8 mouse cellular contexts compared by ENCODE assay signal in genomic region chr19:21781066-21781786, GRCm38 (mm10). TPM values are rescaled to one million over a fixed set of nuclear protein-coding genes. Genes with fewer than 3 reads are reported as not detected.
DNase-seq lines count a peak whose midpoint lies in the region; ATAC-seq lines count a peak whose summit lies in the region.

No protein-coding gene starts in this region.

- DNase-seq in heart, adult 8-10 months (ENCODE audit: low spot score) = no peak
- DNase-seq in adrenal gland, adult 8-10 months = peak; percentile 77
- peak; percentile 88 for DNase-seq in forebrain, embryonic 14.5 days (ENCODE audit: low spot score)
- DNase-seq in left cerebral cortex, postnatal 10 days (ENCODE audit: extremely low spot score in 1 of 2, low spot score in 2 of 2) = no peak
- no peak for DNase-seq in gastrocnemius, adult 8-10 months (ENCODE audit: low spot score in 2 of 2)
- no peak for DNase-seq in frontal cortex, postnatal 14 days (ENCODE audit: low spot score in 2 of 2)

- no peak for ATAC-seq in heart, embryonic 16.5 days (replicated peaks; ENCODE audit: extremely low read depth, insufficient read depth, low FRiP score)
- peak; percentile 11; the same call in 1 of the 2 replicates for ATAC-seq in forebrain, embryonic 14.5 days
- ATAC-seq in midbrain, embryonic 13.5 days = peak; percentile 25; the same call in 1 of the 2 replicates

- H3K9ac ChIP-seq in heart, embryonic 16.5 days (ENCODE audit: low read length) = peak overlapping the region; percentile 38
- H3K9ac ChIP-seq in forebrain, embryonic 14.5 days (ENCODE audit: low read length) = peak overlapping the region; percentile 91
- peak overlapping the region; percentile 92 for H3K9ac ChIP-seq in midbrain, embryonic 13.5 days (replicated peaks)

- 56% methylated on average over 7 of the region's 7 CpGs for WGBS in heart, embryonic 16.5 days
- 16% methylated on average over 7 of the region's 7 CpGs for WGBS in forebrain, embryonic 14.5 days
- WGBS in midbrain, embryonic 13.5 days = 33% methylated on average over 7 of the region's 7 CpGs

- H3K27ac ChIP-seq in heart, embryonic 16.5 days (ENCODE audit: low read length) = peak overlapping the region; percentile 64
- peak overlapping the region; percentile 90 for H3K27ac ChIP-seq in forebrain, embryonic 14.5 days (ENCODE audit: low read depth, low read length)
- peak overlapping the region; percentile 96 for H3K27ac ChIP-seq in midbrain, embryonic 13.5 days

- H3K4me1 ChIP-seq in heart, embryonic 16.5 days (ENCODE audit: control insufficient read depth, insufficient read depth, low read length) = peaks cover 59% of the 10 kb centered on the region
- peaks cover 62% of the 10 kb centered on the region for H3K4me1 ChIP-seq in forebrain, embryonic 14.5 days (ENCODE audit: control insufficient read depth, insufficient read depth, low read length)
- peaks cover 76% of the 10 kb centered on the region for H3K4me1 ChIP-seq in midbrain, embryonic 13.5 days (replicated peaks)

- no peaks in the 10 kb centered on the region for H3K9me3 ChIP-seq in heart, embryonic 16.5 days (replicated peaks; ENCODE audit: control insufficient read depth, low read length)
- H3K9me3 ChIP-seq in forebrain, embryonic 14.5 days (replicated peaks; ENCODE audit: control insufficient read depth, low read length) = no peaks in the 10 kb centered on the region
- H3K9me3 ChIP-seq in midbrain, embryonic 13.5 days = no peaks in the 10 kb centered on the region

- H3K4me3 ChIP-seq in heart, embryonic 16.5 days (ENCODE audit: low read length) = peak overlapping the region; percentile 64
- peak overlapping the region; percentile 73 for H3K4me3 ChIP-seq in forebrain, embryonic 14.5 days (ENCODE audit: low read depth, low read length)
- H3K4me3 ChIP-seq in midbrain, embryonic 13.5 days (replicated peaks) = peak overlapping the region; percentile 86

- intact Hi-C loops in left cerebral cortex, postnatal 10 days (cut with DNase I) = no loop called here

- peak overlapping the region; percentile 71 for H3K4me2 ChIP-seq in heart, embryonic 16.5 days (ENCODE audit: low read depth, low read length)
- H3K4me2 ChIP-seq in forebrain, embryonic 14.5 days (ENCODE audit: low read length) = peak overlapping the region; percentile 85
- H3K4me2 ChIP-seq in midbrain, embryonic 13.5 days (replicated peaks) = peak overlapping the region; percentile 82

- no peaks in the 10 kb centered on the region; the same call in 1 of the 2 replicates for H3K36me3 ChIP-seq in heart, embryonic 16.5 days (ENCODE audit: control insufficient read depth, insufficient read depth)
- H3K36me3 ChIP-seq in forebrain, embryonic 14.5 days (ENCODE audit: control insufficient read depth, insufficient read depth, low read length) = no peaks in the 10 kb centered on the region
- H3K36me3 ChIP-seq in midbrain, embryonic 13.5 days = no peaks in the 10 kb centered on the region

- no peaks in the 10 kb centered on the region for H3K27me3 ChIP-seq in heart, embryonic 16.5 days (ENCODE audit: control insufficient read depth, insufficient read depth, low read length)
- no peaks in the 10 kb centered on the region for H3K27me3 ChIP-seq in forebrain, embryonic 14.5 days (replicated peaks; ENCODE audit: control insufficient read depth, insufficient read depth, low read length)
- no peaks in the 10 kb centered on the region for H3K27me3 ChIP-seq in midbrain, embryonic 13.5 days

RNA-seq across cellular contexts. Expression of gene Cemip2, which starts 3.1 kb away (rescaled TPM):
- polyA plus RNA-seq in heart, embryonic 16.5 days (2015; fragmentation: Nextera tagmentation; extraction: Ambion mirVana) = 36.4 and 40.1 TPM in 2 replicates
- total RNA-seq in heart, adult 8-10 months (2022) = 10 to 100 TPM; 10.2 to 11.5 (median 10.8) TPM
- total RNA-seq in adrenal gland, adult 8-10 months (2022) = 10 to 100 TPM; 22.6 to 27.4 (median 23.2) TPM
- 29.2 and 35.3 TPM in 2 replicates for polyA plus RNA-seq in forebrain, embryonic 14.5 days (2014; fragmentation: Nextera tagmentation; extraction: Ambion mirVana)
- polyA plus RNA-seq in midbrain, embryonic 13.5 days (2015; fragmentation: Nextera tagmentation; extraction: Ambion mirVana) = 73.8 and 76.2 TPM in 2 replicates
- total RNA-seq in left cerebral cortex, postnatal 10 days (2021) = 10 to 100 TPM; 17.2 TPM
- total RNA-seq in gastrocnemius, adult 8-10 months (2022) = 10 to 100 TPM in 3 of 4 experiments, 1 to 10 TPM in 1; 9.7 to 13.0 (median 11.2) TPM

Comparison
In these comparisons a context has a peak if more than half of its experiments do, and no peak if none do; other contexts are left out.
1. H3K9ac ChIP-seq: peak in every context shown above with its lines; median percentile 92 in midbrain, embryonic 13.5 days; 91 in forebrain, embryonic 14.5 days; 38 in heart, embryonic 16.5 days.
2. DNase-seq: peak in adrenal gland, adult 8-10 months (single experiment) and forebrain, embryonic 14.5 days (single experiment); none in heart, adult 8-10 months (single experiment), left cerebral cortex, postnatal 10 days (0 of 2), gastrocnemius, adult 8-10 months (0 of 2) and frontal cortex, postnatal 14 days (0 of 2).
3. Peak in every context shown above with its lines, with median percentiles within 50 percentile points of each other: H3K27ac ChIP-seq, H3K4me2 ChIP-seq and H3K4me3 ChIP-seq.